Mouse (Mus musculus): ENCODE measurements around the gene Prpf8. TPM values are rescaled to one million over a fixed set of nuclear protein-coding genes. Genes with fewer than 3 reads are reported as not detected.

The Prpf8 gene
- total RNA-seq, 2 experiments from 2014 or later, result 113 to 123 TPM

DNA sequence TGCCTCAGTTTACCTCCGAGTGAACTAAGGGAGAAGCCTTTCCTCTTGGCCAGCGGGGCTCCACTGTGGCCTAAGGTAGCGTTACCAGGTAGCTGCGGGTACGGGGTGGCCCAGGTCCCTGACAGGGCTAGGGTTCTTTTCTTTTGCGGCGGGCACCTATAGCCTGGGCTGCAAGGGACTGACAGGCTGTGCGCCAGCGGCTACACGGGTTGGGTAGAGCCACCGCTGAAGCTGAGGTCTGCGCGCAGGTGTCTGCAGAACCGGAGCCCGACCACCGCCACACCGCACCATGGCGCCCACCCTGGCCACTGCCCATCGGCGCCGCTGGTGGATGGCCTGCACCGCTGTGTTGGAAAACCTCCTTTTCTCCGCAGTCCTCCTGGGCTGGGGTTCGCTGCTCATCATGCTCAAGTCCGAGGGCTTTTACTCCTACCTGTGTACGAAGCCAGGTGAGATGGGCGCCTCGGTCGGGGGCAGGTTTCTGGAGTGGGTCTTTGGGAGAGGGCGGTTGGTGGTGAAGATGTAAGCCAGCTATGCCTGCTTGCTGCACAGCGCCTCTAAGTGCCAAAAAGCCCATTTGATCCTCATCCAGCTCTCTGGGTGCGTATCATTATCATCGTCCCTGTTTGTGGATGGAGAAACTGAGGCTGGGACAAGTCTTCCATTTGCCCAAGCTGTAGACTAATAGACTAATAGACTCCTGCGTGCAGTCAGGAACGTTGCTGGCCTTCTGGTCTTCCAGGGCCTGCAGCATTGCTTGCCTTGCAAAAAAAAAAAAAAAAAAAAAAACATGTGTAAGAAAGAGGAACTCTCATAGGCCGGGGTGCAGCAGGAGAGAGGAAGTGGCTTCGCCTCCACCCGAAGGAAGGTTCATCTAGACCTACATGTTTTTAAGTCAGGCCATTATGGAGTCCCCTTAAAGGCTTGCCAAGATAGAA lies 46.0 kb downstream of the Prpf8 start:
- DNase-seq (ENCODE audit: low spot score in 2 of 2), result peak; percentile 35 to 62

DNA sequence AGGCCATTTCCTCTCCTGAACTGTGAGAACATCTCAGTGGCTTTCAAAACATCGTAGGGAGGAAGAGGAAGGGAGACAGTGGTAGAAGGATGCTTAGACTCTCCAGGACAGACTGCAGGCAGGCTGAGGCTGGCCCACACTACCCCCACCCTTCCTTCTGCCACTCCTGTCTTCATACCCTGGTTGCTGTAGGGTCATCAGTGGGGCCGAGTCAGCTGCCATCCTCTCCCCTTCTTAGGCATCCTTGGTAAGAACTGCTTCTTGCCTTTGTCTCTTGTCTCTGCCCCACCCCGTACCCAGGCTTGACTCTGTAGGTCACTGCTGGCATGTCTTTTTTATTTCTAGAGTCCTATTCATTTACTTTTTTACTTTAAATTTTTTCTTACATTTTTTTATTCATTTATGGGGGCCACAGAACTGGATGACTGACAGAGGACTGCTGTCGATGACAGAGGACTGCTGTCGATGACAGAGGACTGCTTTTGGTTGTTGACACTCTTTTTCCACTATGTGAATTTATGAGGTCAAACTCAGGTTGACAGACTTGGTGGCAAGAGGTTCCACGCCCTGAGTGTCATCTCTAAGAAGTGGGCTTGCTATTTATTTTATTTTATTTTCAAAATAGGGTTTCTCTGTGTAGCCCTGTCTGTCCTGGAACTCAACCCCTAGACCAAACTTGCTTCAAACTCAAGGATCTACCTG lies 46.8 kb downstream of the Prpf8 start:
- no peak for DNase-seq (ENCODE audit: low spot score in 2 of 2)

DNA sequence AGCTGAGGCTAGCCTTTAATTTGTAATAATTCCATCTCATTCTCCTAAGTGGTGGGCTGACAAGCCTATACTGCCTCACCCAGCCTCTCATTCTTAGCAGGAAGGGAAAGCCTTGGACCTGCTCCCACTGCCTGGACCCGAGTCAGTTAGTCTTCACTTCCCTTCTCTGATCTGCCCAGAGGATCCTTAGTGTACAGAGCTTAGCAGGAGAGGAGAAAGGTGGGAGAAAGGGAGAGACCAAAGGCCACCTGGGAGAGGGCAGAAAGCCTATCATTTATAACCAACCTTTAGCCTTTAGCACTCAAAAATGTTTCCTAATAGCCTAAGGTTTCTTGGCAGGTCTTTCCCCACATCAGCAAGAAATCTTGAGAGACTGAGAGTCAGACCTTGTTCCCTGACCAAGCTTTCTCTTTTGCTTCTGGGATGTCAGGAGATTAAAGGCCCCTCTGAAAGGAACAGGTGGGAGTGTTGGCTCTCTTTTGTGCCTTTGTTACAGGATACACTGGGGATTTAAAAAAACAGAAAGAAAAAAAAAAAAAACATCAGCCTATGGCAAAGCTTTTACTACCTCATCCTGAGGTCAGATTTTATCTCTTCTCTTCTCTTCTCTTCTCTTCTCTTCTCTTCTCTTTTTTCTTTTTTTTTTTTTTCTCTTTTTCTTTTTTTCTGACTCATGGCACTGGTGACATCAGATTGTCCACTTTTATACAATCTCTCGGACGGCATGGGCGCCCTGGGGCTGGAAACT lies 47.8 kb downstream of the Prpf8 start:
- DNase-seq (ENCODE audit: low spot score in 2 of 2), result no peak

DNA sequence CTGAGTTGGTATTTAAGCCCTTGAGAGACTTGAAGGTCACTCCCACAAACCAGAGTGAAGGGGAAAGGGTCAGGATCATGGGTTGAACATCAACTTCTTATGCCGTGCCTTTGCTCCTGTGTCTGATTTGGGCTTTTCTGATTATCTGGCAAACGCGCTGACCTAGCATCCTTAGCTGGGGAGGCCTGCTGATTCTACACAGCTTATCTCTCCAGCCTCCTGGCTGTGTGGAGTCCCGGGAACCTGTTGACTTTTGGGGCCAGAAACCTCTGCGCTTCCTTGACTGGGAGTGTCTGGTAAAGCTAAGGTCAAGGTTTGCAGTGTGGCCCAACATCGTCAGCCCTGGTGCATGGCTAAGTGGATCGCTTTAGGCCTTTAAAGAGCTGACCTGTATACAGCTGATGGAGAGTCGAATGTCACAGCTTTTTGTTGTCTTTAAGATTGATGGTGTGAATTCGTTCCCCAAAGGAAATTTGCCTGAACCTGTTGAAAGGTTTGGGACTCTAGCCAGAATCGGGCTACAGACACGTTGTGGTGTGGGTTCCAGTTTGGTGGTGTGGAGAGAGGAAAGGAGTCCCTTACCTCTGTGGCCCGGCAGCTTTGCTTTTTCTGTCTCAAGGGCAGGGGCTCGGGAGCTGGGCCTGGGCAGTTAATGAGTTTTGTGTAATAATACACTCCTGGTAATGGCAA lies 48.6 kb downstream of the Prpf8 start:
- DNase-seq (ENCODE audit: low spot score in 2 of 2), result no peak

DNA sequence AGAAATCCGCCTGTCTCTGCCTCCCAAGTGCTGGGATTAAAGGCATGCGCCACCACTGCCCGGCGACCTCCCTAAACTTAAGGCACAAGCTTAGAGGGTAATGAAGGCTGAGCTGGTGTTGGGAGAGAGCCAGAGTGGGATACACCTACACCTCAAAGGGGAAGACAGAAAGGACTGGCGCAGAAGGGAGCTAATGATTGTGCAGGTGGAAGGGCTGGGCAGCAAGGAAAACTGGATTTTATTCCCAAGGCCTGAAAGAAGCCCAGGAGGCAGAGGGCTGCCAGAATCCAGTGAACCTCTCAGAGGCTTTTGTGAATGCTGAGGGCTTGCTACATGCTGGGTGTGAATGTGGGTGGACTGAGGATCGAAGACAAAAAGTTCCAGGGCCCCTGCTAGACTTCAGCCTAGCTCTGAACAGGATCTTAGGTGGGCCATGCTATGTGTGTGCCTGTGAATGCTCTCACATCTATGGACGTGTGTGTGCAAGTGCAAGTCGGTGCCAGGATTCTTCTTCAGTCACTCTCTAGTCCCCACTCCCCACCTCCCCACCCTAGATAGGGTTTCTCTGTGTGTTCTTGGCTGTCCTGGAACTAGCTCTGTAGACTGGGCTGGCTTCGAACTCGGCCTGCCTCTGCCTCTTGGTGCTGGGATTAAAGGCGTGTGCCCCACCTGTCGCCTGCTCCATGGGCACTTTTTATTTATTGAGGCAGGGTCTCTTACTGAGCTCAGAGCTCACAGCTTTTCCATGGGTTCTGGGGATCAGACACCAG lies 49.8 kb downstream of the Prpf8 start:
- no peak for DNase-seq (ENCODE audit: low spot score in 2 of 2)

DNA sequence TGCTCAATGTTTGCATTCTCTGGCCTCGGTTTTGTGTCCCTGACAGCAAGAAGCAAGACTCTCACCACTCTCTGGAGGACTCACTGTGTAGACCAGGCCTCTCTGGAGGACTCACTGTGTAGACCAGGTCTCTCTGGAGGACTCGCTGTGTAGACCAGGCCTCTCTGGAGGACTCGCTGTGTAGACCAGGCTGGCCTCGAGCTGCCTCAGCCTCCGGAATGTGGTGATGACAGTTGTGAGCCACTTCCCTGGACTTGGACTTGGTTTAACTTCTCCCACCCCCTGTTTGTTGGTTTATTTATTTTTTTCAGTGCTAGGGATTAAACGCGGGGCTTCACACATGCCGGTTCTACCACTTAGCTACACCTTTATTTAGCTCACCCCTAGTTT lies 50.4 kb downstream of the Prpf8 start:
- no peak for DNase-seq (ENCODE audit: low spot score in 2 of 2)

DNA sequence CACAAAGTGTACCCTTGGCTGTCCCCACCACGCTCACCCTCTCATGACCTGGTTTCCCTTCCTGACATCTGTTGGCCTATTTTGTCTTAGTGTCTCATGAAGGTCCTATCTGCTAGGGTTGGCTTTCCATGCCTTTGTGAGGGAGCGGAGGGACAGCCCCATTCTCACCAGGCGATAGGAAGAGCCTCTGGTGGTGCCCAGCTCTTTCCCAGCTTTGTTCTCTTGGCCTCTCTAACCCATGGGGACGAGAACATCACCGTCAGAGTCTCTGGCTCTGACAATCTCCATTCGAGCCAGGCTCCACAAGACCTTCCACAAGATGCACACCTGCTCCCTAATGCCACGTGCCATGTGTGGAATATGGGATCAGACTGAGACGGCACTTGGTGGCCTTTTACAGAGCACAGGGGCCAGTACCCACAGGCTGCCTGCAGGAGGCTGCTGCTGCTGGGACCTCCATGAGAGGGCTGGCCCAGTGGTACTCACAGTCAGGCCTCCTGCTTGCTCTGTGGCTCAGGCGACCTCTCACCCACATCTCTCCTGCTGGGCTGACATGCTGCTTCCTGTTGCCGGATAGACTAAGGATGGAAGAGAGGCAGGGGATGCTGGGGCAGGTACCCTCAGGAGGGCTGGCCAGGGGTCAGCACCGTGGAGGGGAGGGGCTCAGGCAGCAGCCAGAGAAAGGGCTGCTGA lies 51.0 kb downstream of the Prpf8 start:
- DNase-seq (ENCODE audit: low spot score in 2 of 2), result peak in 1 of 2 experiments; percentile 28

DNA sequence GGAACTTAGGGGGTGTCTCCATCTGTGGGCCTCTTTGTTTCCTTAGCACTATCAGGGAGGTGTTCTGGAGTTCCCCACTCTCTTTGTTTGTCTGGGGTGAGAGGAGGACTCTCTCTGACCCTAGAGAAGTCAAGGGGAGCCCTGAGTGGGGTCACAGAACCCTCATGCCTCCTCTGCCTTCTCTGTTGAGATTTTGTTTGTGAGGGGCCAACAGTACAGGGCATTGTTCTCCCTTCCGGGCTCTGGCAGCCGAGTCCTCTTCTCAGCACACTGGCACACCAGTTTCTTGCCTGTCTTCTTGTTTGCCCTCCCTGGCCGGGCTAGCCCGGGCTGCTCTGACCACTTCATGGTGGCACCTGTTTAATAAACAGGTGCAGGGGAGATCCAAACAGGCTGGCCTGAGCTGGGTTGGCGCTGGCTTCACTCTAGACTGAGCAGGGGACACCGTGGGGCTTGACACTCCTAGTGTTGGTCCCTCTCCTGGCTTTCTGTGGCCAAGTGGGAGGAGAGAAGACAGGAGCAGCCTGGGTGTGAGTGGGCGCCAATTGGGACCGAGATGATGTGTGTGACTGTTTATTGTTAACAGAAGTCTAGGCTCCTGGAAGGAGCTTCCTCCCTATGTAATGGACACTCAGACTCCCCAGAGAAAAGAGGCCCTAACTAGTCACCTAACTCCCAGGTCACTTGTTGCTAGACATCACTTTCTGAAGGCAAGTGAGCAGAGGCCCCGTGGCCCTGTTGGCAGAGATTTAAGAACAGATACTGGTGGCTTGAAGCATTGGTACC lies 51.8 kb downstream of the Prpf8 start:
- DNase-seq (ENCODE audit: low spot score in 2 of 2), result peak in 1 of 2 experiments; percentile 28

DNA sequence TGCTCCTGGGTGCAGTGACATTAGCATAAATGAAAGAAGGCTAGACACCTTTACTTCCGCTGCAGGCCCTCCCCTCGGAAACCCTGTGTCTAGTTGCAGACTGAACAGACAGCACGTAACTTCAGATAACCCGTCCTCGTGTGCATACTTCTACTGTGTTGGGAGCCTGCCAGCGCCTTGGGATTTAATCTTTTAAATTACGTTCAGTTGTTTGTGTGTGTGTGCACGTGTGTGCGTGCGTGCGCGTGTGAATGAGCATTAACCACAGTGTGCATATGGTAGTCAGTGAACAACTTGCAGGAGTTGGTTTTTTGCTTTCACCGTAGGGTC lies 52.3 kb downstream of the Prpf8 start:
- peak in 1 of 2 experiments; percentile 31 for DNase-seq (ENCODE audit: low spot score in 2 of 2)

DNA sequence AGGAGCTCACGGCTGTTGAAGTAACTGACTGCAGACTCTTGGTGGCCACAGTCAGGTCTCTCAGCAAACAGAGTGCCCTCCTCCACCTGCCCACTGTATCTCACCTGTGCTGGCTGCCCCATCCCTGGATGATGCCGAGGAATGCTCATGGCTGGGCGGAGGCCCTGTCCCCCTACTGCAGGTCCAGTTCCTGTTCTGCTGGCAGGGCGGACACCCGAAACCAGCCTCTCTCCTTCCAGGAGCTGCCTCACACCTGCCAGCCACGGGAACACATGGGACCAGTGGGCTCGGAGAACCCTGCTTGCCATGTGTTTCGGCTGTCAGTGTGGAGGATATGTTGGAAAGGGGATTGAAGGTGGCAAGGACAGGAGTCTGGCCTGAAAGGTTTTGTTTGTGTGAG lies 53.6 kb downstream of the Prpf8 start:
- peak in 1 of 2 experiments; percentile 26 for DNase-seq (ENCODE audit: low spot score in 2 of 2)

DNA sequence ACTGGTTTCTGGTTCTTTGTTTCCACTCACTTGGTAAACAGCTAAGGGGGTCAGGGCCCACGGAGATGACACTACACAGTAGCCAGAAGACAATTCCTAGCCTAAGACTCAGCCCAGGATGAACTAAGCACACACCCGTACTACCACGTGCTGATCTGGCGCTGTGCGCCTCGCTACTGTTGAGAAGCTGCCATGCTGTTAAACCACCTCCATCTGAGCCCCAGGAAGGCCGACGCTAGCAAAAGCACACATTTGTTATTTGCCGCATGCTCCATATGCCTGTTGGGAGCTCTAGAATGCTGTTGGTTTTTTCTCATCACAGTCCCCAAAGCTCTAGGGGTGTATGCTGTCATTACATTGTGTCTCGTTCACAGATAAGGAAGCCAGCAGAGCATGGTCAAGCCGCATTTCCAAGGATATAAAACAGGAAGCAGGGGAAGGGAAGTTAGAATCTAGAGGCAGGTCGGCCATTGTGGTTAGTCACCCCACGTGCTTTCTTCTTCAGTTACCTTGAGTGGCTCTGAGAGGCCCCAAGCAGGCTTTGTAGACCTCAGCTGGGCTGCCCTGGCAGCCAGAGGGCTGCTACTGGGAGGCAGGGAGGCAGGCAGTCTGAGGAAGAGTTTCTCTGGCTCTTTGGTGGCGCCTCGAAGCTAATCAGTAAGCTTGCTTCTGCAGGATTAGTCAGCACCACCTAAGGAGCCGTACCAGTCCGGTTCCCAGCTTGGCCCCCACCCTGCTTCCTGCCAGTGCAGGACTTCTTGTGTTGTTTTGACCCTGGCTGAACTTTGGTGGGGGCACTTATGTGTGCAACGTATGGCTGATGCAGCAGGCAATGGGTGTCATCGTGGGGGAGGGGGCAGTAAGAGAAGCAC lies 54.3 kb downstream of the Prpf8 start:
- peak; percentile 51 to 60 for DNase-seq (ENCODE audit: low spot score in 2 of 2)

DNA sequence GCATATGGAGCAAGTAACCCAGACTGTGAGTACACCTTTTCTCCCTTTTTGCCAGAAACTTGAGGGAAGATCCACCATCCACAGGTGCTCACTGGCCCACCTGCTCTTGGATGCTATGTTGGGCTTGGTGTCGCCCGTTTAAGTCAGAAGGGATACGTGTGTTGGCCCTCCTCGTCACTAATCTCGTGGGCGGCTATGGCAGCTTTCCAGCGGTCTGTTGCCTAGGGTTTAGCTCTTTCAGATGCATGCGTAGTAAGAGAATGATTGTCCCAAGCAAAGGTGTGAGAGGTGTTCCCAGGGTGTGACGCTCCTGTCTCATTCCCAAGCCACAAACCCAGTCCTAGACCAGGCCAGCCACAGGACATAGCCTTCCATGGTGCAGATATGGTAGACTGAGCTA lies 58.1 kb downstream of the Prpf8 start:
- peak in 1 of 2 experiments; percentile 45 for DNase-seq (ENCODE audit: low spot score in 2 of 2)

DNA sequence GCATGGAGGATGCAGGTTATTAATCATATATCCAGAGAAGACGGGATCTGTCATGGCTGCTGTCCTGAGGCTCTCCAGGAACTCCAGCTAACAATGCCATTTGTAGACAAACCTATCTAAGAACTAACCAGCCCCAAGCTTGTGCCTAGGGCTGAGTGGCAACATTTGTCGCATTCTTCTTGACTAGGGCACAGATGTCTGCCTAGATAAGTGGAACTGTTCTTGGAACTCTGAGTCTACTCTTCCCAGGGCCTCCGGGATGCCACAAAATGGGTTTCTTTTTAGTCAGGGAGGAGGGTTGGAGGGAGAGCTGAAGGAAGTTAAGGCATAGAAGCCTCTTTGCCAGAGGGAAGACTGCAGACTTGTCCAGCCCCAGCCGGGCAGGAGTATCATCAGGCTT lies 59.4 kb downstream of the Prpf8 start:
- no peak for DNase-seq (ENCODE audit: low spot score in 2 of 2)

DNA sequence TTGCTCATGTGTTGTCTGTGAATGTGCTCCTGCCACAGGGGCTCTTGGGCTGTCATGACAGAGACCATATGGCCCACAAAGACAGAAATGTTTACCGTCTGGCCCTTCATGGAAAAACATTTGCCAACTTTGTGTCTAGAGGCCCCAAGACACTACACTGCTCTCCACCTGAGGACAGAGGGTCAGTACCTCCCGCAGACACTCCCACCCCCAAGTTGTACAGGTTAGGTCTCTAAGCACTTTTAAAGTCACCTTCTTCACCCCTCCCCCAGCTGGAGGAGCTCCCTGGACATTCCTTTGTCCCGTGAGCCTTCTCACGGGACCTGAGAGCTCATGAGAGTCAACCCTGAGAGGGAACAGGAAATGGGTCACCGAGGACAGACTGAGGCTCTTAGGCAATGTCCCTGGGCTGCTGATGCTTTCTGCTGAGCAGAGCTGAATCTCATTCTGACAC lies 63.1 kb downstream of the Prpf8 start:
- DNase-seq (ENCODE audit: low spot score in 2 of 2), result peak in 1 of 2 experiments; percentile 14

DNA sequence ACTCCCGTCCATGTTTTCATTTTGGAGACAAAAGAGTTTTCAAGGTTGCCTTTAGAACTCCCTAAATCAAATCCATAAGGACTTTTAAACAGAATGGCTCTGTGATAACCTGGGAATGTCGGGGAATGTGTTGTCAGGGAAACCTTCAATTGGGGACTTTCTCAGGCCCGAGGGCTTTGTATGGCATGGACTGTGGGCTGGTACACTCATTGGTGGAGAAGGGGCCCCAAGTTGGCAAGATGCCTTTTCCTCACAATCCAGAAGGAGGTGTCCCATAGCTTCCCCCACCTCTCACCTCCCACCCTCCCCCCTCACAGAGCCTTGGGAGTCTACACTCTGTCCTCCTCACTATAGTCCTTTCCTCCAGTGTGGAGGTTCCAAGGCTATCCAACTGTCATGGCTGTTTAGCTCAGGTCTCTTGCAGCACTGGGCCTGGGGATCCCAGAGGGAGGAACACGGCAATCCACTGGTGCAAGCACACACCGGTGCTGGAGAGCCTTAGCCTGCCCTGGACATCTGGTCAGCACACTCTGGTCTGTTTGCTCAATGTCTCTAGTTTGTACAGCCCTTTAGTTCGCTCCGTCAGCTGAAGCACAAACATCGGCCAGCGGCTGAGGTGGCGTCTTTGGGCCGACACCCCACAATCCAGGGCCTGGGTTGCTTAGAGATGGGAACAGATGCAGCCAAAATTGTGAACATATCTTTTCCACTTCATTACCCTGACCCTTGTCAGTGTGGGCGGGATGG lies 63.8 kb downstream of the Prpf8 start:
- DNase-seq (ENCODE audit: low spot score in 2 of 2), result no peak

DNA sequence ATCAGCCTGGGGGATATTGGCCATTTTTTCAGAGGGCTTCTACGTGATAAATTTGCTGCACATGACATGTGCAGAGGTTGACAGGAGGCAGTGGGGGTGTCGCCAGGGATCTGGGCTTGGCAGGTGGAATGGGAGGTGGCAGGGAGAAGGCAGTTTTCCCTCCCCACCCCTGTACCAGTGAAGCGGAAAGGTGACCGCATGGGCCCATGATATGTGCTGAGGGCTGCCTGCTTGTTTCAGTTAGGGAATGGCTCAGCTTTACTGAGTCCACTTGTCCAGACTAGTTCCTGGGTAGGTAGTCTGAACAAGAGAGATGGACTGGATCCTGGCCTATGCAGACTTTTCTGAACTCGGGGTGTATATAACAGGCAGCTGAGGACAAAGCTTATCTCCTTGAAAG lies 64.7 kb downstream of the Prpf8 start:
- no peak for DNase-seq (ENCODE audit: low spot score in 2 of 2)

DNA sequence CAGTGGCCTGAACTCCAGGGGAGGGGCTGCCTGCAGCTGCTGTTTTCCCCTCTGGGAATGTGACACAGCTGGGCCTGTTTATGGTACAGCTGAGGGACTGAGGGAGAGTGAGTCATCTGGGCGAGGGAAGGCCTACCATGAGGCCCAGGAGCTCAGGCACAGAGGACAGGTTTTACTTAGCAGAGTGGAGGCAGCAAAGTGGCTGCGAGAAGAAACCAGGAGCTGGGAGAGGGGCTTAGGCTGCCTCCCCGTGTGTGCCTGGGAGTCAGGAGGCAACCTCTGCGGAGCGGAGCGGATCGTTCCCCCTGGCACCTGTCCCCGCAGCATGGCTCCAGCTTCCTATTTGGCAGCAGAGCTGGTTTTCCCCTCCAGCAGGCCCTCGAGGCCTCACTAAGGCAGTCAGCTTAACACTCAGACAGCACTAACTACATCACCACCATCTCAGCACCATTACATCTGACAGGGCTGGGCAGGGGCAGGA lies 65.4 kb downstream of the Prpf8 start:
- DNase-seq (ENCODE audit: low spot score in 2 of 2), result no peak

Measured in layer of hippocampus, postnatal 10 days (tissue).